Mouse (Mus musculus) MEL (cell line): ENCODE measurements around the gene Lrrc49.

Experiments used
- CTCF ChIP-seq, 3 experiments: IDR thresholded peaks in 2 of 3; conservative IDR thresholded peaks in 1 of 3; 2 replicates each; pipeline ENCODE4 v1.5.1; 2011 to 2012; ENCODE audit warnings: low read length in 3 of 3, low read depth in 2 of 3, mild to moderate bottlenecking in 2 of 3, improper control_type of control experiment in 1 of 3, inconsistent platforms in 1 of 3, mixed read lengths in 1 of 3, moderate library complexity in 1 of 3; ENCODE audit not compliant: control insufficient read depth in 1 of 3, insufficient read depth in 1 of 3, poor library complexity in 1 of 3, severe bottlenecking in 1 of 3
- EP300 ChIP-seq, 2 experiments: IDR thresholded peaks; 2 replicates each; pipeline ENCODE4 v1.6.1; 2011; ENCODE audit warnings: improper control_type of control experiment in 2 of 2, low read length in 2 of 2, low read depth in 1 of 2, mild to moderate bottlenecking in 1 of 2
- HCFC1 ChIP-seq: IDR thresholded peaks from 2 replicates; pipeline ENCODE4 v1.6.1; 2012; ENCODE audit warnings: low read depth, mild to moderate bottlenecking, inconsistent platforms, low read length, improper control_type of control experiment, moderate library complexity

- TF ChIP-seq CTCF (IDR thresholded peaks at IDR 0.05 in 2 of 3, conservative IDR thresholded peaks at IDR 0.05 in 1 of 3; ENCODE audit: control insufficient read depth in 1 of 3, insufficient read depth in 1 of 3, low read depth in 2 of 3, low read length in 3 of 3, poor library complexity in 1 of 3, severe bottlenecking in 1 of 3): no peak
- TF ChIP-seq EP300 (IDR thresholded peaks at IDR 0.05; ENCODE audit: low read depth in 1 of 2, low read length in 2 of 2): no peak
- no peak for TF ChIP-seq HCFC1
Measured at GRCm38 (mm10) chr9:60582553-60582952, 105.4 kb downstream of the Lrrc49 start.
